Mouse (Mus musculus): ENCODE results near the gene Cux2.

GRCm38 (mm10) chr5:122059060-122060017 lies 9.4 kb upstream of the Cux2 start:
- TF ChIP-seq GATA1 (IDR thresholded peaks at IDR 0.05; ENCODE audit: borderline replicate concordance, low read length) (no peak), FLI1 (IDR thresholded peaks at IDR 0.05; ENCODE audit: low read length) (no peak)
